9 mouse cellular contexts compared by ENCODE assay signal in the genomic region with DNA sequence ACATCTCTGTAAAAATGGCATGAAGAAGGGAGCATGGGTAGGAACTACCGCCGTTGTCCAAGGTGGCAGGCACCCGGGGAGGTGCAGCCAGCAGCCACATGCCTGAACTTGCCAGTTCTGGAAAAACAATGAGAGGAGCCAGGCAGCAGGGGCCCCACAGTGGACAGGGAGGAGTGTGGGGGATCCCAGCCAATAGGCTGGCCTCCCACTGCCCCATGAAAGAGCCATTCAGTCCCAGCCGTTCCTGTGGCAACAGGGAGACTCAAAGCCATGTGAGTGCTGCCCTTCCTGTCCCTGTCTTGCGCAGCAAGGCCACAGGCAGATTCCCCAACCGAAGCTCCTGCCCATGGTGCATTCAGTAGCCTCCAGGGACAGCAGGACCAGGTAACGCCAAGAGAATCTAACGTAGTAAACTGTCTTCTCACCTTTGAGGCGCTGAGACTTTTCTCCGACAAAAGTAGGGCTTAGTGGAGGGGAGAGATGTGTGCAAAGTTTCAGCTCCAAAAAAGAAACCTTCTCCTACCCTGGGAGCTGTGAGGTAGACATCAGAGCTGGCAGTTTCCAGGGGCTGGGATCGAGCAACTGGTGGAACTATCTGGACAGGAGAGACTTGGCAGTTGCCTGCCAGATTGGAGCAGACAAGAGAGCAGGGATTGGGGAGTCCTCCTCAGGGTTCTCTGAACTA. TPM values are rescaled to one million over a fixed set of nuclear protein-coding genes. Genes with fewer than 3 reads are reported as not detected.
DNase-seq lines count a peak whose midpoint lies in the region; ATAC-seq and TF ChIP-seq lines count a peak whose summit lies in the region.
"Had no signal": no experiment of that assay in that cellular context is flagged by ENCODE, and none has a peak within 500 bp of the region (broad histone marks: within the 10 kb centered on the region; RNA-seq: fewer than 3 reads in every experiment).

No protein-coding gene starts in this region.

- no peak for TF ChIP-seq CTCF in testis, adult 2 months (IDR thresholded peaks at IDR 0.05; ENCODE audit: control insufficient read depth, insufficient read depth, insufficient replicate concordance, low read depth, low read length)
- TF ChIP-seq CTCF in heart, postnatal 0 days (IDR thresholded peaks at IDR 0.05; ENCODE audit: low read depth) = no peak

- no peaks in the 10 kb centered on the region for H3K36me3 ChIP-seq in testis, adult 2 months (ENCODE audit: control insufficient read depth, insufficient read depth, low read length)
- H3K36me3 ChIP-seq in heart, postnatal 0 days (replicated peaks; ENCODE audit: control insufficient read depth, insufficient read depth, low read length) = peaks cover 8% of the 10 kb centered on the region; the same call in 1 of the 2 replicates
- no peaks in the 10 kb centered on the region for H3K36me3 ChIP-seq in midbrain, embryonic 13.5 days

- H3K4me3 ChIP-seq in testis, adult 2 months (ENCODE audit: control insufficient read depth, low read depth, low read length) = peak overlapping the region; percentile 25; the same call in 1 of the 2 replicates
- 0 out of 2 replicates have a peak overlapping the region, but pooled peaks have one; percentile 2 for H3K4me3 ChIP-seq in heart, postnatal 0 days (ENCODE audit: low read depth, low read length)
- H3K4me3 ChIP-seq in midbrain, embryonic 13.5 days (replicated peaks) = 0 out of 2 replicates have a peak overlapping the region, but pooled peaks have one; percentile 11

- peak overlapping the region; percentile 35; the same call in 1 of the 2 replicates for H3K9ac ChIP-seq in heart, postnatal 0 days (replicated peaks; ENCODE audit: low read depth, low read length)
- H3K9ac ChIP-seq in midbrain, embryonic 13.5 days (replicated peaks) = peak overlapping the region; percentile 28; the same call in 1 of the 2 replicates

- 0 out of 2 replicates have a peak overlapping the region, but pooled peaks have one; percentile 10 for H3K27ac ChIP-seq in testis, adult 2 months (ENCODE audit: control insufficient read depth, insufficient read depth, low read depth, low read length)
- H3K27ac ChIP-seq in heart, postnatal 0 days (ENCODE audit: low read depth) = peak overlapping the region; percentile 63
- H3K27ac ChIP-seq in midbrain, embryonic 13.5 days = peak overlapping the region; percentile 68

- H3K4me2 ChIP-seq in heart, postnatal 0 days (ENCODE audit: low read depth, low read length) = peak overlapping the region; percentile 70
- peak overlapping the region; percentile 32 for H3K4me2 ChIP-seq in midbrain, embryonic 13.5 days (replicated peaks)

- peak; percentile 40 for DNase-seq in cerebellum, adult 11 months
- no peak for DNase-seq in cerebellum, postnatal 36 days
- DNase-seq in testis, postnatal 14 days (ENCODE audit: low spot score) = no peak
- peak; percentile 57 for DNase-seq in heart, postnatal 0 days (ENCODE audit: low spot score)
- DNase-seq in thymus, postnatal 0 days (ENCODE audit: low spot score) = no peak

- no peak for TF ChIP-seq EP300 in heart, postnatal 0 days (IDR thresholded peaks at IDR 0.05; ENCODE audit: low read depth)

- H3K4me1 ChIP-seq in testis, adult 2 months (ENCODE audit: control insufficient read depth, insufficient read depth, low read length) = peaks cover 8% of the 10 kb centered on the region
- peaks cover 42% of the 10 kb centered on the region for H3K4me1 ChIP-seq in heart, postnatal 0 days (ENCODE audit: control insufficient read depth, insufficient read depth)
- peaks cover 43% of the 10 kb centered on the region for H3K4me1 ChIP-seq in midbrain, embryonic 13.5 days (replicated peaks)

- WGBS in heart, postnatal 0 days = 24% methylated on average over 11 of the region's 11 CpGs
- WGBS in midbrain, embryonic 13.5 days = 16% methylated on average over 11 of the region's 11 CpGs

- H3K27me3 ChIP-seq in testis, adult 2 months (ENCODE audit: control insufficient read depth, insufficient read depth, low read length) = no peaks in the 10 kb centered on the region
- no peaks in the 10 kb centered on the region for H3K27me3 ChIP-seq in heart, postnatal 0 days (ENCODE audit: control insufficient read depth, insufficient read depth, low read length)
- H3K27me3 ChIP-seq in midbrain, embryonic 13.5 days = peaks cover 16% of the 10 kb centered on the region

- H3K9me3 ChIP-seq in heart, postnatal 0 days (replicated peaks; ENCODE audit: control insufficient read depth, low read length) = no peaks in the 10 kb centered on the region
- H3K9me3 ChIP-seq in midbrain, embryonic 13.5 days = no peaks in the 10 kb centered on the region

- no peak for ATAC-seq in heart, postnatal 0 days (ENCODE audit: insufficient read depth, low read depth)
- ATAC-seq in midbrain, embryonic 13.5 days = peak; percentile 61
- no peak for ATAC-seq in monocyte, adult 5-6 weeks (replicated peaks; ENCODE audit: insufficient number of reproducible peaks, low FRiP score, low TSS enrichment, poor library complexity, severe bottlenecking)

- TF ChIP-seq POLR2A in testis, adult 2 months (IDR thresholded peaks at IDR 0.05; ENCODE audit: control insufficient read depth, low read depth, low read length) = no peak

RNA-seq across cellular contexts. Expression of gene Usp2, which starts 5.2 kb away (rescaled TPM):
- polyA plus RNA-seq in testis, adult 2 months (2012; rRNA removed) = 597 and 615 TPM in 2 replicates
- total RNA-seq in heart, postnatal 0 days (2014; rRNA removed; ENCODE audit: low replicate concordance) = 44.9 and 48.6 TPM in 2 replicates
- 114 and 121 TPM in 2 replicates for polyA plus RNA-seq in heart, postnatal 0 days (2015; fragmentation: Nextera tagmentation; extraction: Ambion mirVana)
- polyA plus RNA-seq in midbrain, embryonic 13.5 days (2015; fragmentation: Nextera tagmentation; extraction: Ambion mirVana) = 4.5 and 8.3 TPM in 2 replicates
- 2.1 to 8.6 TPM (median 5.6 TPM) in 3 replicates for total RNA-seq in monocyte, adult 5-6 weeks (2017)
- polyA plus RNA-seq in thymus, postnatal 0 days (2015; fragmentation: Nextera tagmentation; extraction: Ambion mirVana) = 7.4 and 13.1 TPM in 2 replicates

RNA-seq across cellular contexts. Expression of gene Thy1, which starts 28.9 kb away (rescaled TPM):
- 0.36 and 0.95 TPM in 2 replicates for polyA plus RNA-seq in testis, adult 2 months (2012; rRNA removed)
- total RNA-seq in heart, postnatal 0 days (2014; rRNA removed; ENCODE audit: low replicate concordance) = 6.3 and 12.5 TPM in 2 replicates
- 3.6 and 4.4 TPM in 2 replicates for polyA plus RNA-seq in heart, postnatal 0 days (2015; fragmentation: Nextera tagmentation; extraction: Ambion mirVana)
- polyA plus RNA-seq in midbrain, embryonic 13.5 days (2015; fragmentation: Nextera tagmentation; extraction: Ambion mirVana) = 0.30 and 0.52 TPM in 2 replicates
- 14.7 to 67.2 TPM (median 34.3 TPM) in 3 replicates for total RNA-seq in monocyte, adult 5-6 weeks (2017)
- 415 and 436 TPM in 2 replicates for polyA plus RNA-seq in thymus, postnatal 0 days (2015; fragmentation: Nextera tagmentation; extraction: Ambion mirVana)
- polyA plus RNA-seq: C2C12 had no signal

RNA-seq across cellular contexts. Expression of gene Mfrp, which starts 29.5 kb away (rescaled TPM):
- polyA plus RNA-seq in testis, adult 2 months (2012; rRNA removed) = 1.4 and 3.4 TPM in 2 replicates
- not detected in 2 replicates for total RNA-seq in heart, postnatal 0 days (2014; rRNA removed; ENCODE audit: low replicate concordance)
- not detected in 2 replicates for polyA plus RNA-seq in heart, postnatal 0 days (2015; fragmentation: Nextera tagmentation; extraction: Ambion mirVana)
- polyA plus RNA-seq in midbrain, embryonic 13.5 days (2015; fragmentation: Nextera tagmentation; extraction: Ambion mirVana) = 0.16 TPM in 1 of 2 replicates, not detected in the other
- total RNA-seq in monocyte, adult 5-6 weeks (2017) = not detected in 3 replicates
- polyA plus RNA-seq in thymus, postnatal 0 days (2015; fragmentation: Nextera tagmentation; extraction: Ambion mirVana) = not detected in 2 replicates

RNA-seq across cellular contexts. Expression of gene C1qtnf5, which starts 35.0 kb away (rescaled TPM):
- polyA plus RNA-seq in testis, adult 2 months (2012; rRNA removed) = 2.0 and 3.1 TPM in 2 replicates
- 9.0 TPM in 2 replicates for total RNA-seq in heart, postnatal 0 days (2014; rRNA removed; ENCODE audit: low replicate concordance)
- 4.1 and 4.5 TPM in 2 replicates for polyA plus RNA-seq in heart, postnatal 0 days (2015; fragmentation: Nextera tagmentation; extraction: Ambion mirVana)
- 1.9 and 2.5 TPM in 2 replicates for polyA plus RNA-seq in midbrain, embryonic 13.5 days (2015; fragmentation: Nextera tagmentation; extraction: Ambion mirVana)
- total RNA-seq in monocyte, adult 5-6 weeks (2017) = not detected in 3 replicates
- 1.2 and 2.0 TPM in 2 replicates for polyA plus RNA-seq in thymus, postnatal 0 days (2015; fragmentation: Nextera tagmentation; extraction: Ambion mirVana)

RNA-seq across cellular contexts. Expression of gene Gm49380, which starts 41.2 kb away (rescaled TPM):
- polyA plus RNA-seq in testis, adult 2 months (2012; rRNA removed) = 1.2 and 1.6 TPM in 2 replicates
- total RNA-seq in heart, postnatal 0 days (2014; rRNA removed; ENCODE audit: low replicate concordance) = not detected in 2 replicates
- polyA plus RNA-seq in heart, postnatal 0 days (2015; fragmentation: Nextera tagmentation; extraction: Ambion mirVana) = 0.10 TPM in 1 of 2 replicates, not detected in the other
- 0.24 and 0.36 TPM in 2 replicates for polyA plus RNA-seq in midbrain, embryonic 13.5 days (2015; fragmentation: Nextera tagmentation; extraction: Ambion mirVana)
- not detected in 3 replicates for total RNA-seq in monocyte, adult 5-6 weeks (2017)
- 0.05 and 0.10 TPM in 2 replicates for polyA plus RNA-seq in thymus, postnatal 0 days (2015; fragmentation: Nextera tagmentation; extraction: Ambion mirVana)

Comparison
In these comparisons a context has a peak if more than half of its experiments do, and no peak if none do; other contexts are left out.
1. DNase-seq: peak in cerebellum, adult 11 months (single experiment) and heart, postnatal 0 days (single experiment); none in cerebellum, postnatal 36 days (0 of 2), testis, postnatal 14 days (single experiment) and thymus, postnatal 0 days (single experiment).
2. H3K27ac ChIP-seq: peak in every context shown above with its lines; median percentile 68 in midbrain, embryonic 13.5 days; 63 in heart, postnatal 0 days; 10 in testis, adult 2 months.
3. RNA of gene Thy1, which starts 28.9 kb away (polyA plus RNA-seq): 415 to 436 TPM in thymus, postnatal 0 days; 3.6 to 4.4 TPM in heart, postnatal 0 days, 0.36 to 0.95 TPM in testis, adult 2 months and 0.30 to 0.52 TPM in midbrain, embryonic 13.5 days; every median in the first group is over 10 times any median in the second.
4. Peak in every context shown above with its lines, with median percentiles within 50 percentile points of each other: H3K4me3 ChIP-seq.